Mouse (Mus musculus): Measurements from ENCODE around the gene Lamtor2. TPM values are rescaled to one million over a fixed set of nuclear protein-coding genes. Genes with fewer than 3 reads are reported as not detected.

Gene Lamtor2
- total and polyA plus RNA-seq, 3 experiments, result 94.3 to 118 (median 104) TPM

DNA sequence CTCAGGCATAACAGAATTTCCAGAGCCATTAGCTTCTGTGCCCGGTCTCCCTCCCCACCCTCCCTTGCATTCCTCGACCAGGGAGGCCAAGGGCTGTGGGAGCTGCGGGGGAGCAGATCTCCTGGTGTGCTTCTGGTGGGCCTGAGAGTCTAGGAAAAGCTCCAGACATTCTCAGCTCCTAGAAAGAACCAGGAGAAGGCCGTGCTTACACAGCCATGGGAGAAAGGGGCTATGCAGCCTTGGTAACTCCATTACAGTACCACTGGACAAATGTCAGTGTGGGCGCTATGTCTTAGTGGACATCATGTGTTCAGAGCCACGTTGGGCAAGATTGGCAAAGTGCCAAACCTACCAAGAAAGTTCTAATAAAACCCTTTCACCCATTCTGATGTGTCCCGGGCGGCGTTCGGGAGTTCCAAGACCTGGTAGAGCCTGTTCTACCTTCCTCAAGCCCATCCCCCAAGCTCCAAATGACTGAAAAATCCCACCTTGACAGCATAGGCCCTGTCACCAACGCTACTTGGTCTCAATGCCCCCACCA lies 50.8 kb downstream of the Lamtor2 start:
- Histone ChIP-seq H3K79me2 (replicated peaks; ENCODE audit: control insufficient read depth, insufficient read depth, low read length) (peaks cover 6% of the 10 kb centered on the region; the same call in 1 of the 2 replicates), H3K27me3 (ENCODE audit: control insufficient read depth, insufficient read depth, low read length) (no peaks in the 10 kb centered on the region), H3K4me3 (peak overlapping the region; percentile 87), H3K36me3 (ENCODE audit: control insufficient read depth, insufficient read depth, low read length) (peaks cover 6% of the 10 kb centered on the region), H3K27ac (peak overlapping the region; percentile 94), H3K9ac (ENCODE audit: low read depth, low read length) (peak overlapping the region; percentile 88), H3K4me1 (ENCODE audit: control insufficient read depth, insufficient read depth, low read length) (peaks cover 12% of the 10 kb centered on the region)
- 4% methylated on average over 11 of the region's 11 CpGs for WGBS
- peak in 1 of 2 experiments; percentile 63 for DNase-seq
- intact Hi-C loops (cut with DNase I), result no loop called here
- TF ChIP-seq POLR2A (IDR thresholded peaks at IDR 0.05; ENCODE audit: insufficient read depth, low read depth, low read length) (no peak), EP300 (IDR thresholded peaks at IDR 0.05; ENCODE audit: insufficient read depth, low read depth, low read length) (0 out of 2 replicates have a peak, but pooled peaks have one; percentile 23)

DNA sequence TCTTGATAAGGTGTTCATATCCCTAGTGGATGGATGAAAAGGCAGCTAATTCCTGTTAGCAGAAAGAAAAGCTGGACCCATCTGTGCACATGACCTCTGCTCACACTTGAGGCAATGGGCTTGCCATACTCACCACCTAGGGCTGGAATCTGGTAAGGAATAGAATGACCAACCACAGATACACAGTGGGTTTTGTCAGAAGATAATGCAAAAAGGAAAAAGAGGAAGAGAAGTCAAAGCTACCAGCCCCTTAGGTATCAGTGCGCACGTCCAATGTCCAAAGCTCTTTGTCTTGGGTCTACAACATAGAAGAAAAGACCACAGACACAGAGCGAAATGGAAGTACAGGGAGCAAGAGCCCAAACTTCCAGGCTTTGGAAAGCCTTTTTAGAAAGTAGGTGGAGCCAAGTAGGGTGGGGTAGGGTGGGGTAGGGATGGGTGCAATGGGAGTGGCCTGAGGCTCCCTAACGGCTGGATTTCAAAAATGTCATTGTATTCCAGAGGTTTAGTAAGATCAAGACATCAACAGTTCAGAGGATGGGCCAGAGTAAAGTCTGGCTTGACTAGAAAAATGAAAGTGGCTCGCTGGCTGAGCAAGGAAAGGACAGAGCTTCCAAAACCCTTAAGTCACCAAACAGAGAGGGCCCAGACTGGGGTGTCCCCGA lies 51.4 kb downstream of the Lamtor2 start:
- TF ChIP-seq POLR2A (IDR thresholded peaks at IDR 0.05; ENCODE audit: insufficient read depth, low read depth, low read length) (peak; percentile 41; the same call in 1 of the 2 replicates), EP300 (IDR thresholded peaks at IDR 0.05; ENCODE audit: insufficient read depth, low read depth, low read length) (no peak)

GRCm38 (mm10) chr3:88500655-88501365 lies 52.1 kb downstream of the Lamtor2 start:
- H3K27ac ChIP-seq, result peak overlapping the region; percentile 94
- TF ChIP-seq POLR2A (IDR thresholded peaks at IDR 0.05; ENCODE audit: insufficient read depth, low read depth, low read length), result no peak
- TF ChIP-seq EP300 (IDR thresholded peaks at IDR 0.05; ENCODE audit: insufficient read depth, low read depth, low read length), result no peak
- TF ChIP-seq CTCF (IDR thresholded peaks at IDR 0.05), result no peak
- H3K27me3 ChIP-seq (ENCODE audit: control insufficient read depth, insufficient read depth, low read length), result no peaks in the 10 kb centered on the region
- peaks cover 12% of the 10 kb centered on the region for H3K36me3 ChIP-seq (ENCODE audit: control insufficient read depth, insufficient read depth, low read length)
- WGBS, result 36% methylated on average over 4 of the region's 4 CpGs
- peaks cover 6% of the 10 kb centered on the region; the same call in 1 of the 2 replicates for H3K79me2 ChIP-seq (replicated peaks; ENCODE audit: control insufficient read depth, insufficient read depth, low read length)
- intact Hi-C loops (cut with DNase I), result no loop called here
- peak overlapping the region; percentile 87 for H3K4me3 ChIP-seq
- H3K9ac ChIP-seq (ENCODE audit: low read depth, low read length), result 0 out of 2 replicates have a peak overlapping the region, but pooled peaks have one; percentile 28
- no peak for DNase-seq
- peaks cover 17% of the 10 kb centered on the region for H3K4me1 ChIP-seq (ENCODE audit: control insufficient read depth, insufficient read depth, low read length)

More for the DNA sequence above, 51.4 kb downstream of the Lamtor2 start:
- peaks cover 14% of the 10 kb centered on the region for H3K4me1 ChIP-seq (ENCODE audit: control insufficient read depth, insufficient read depth, low read length)
- peak overlapping the region; percentile 88 for H3K9ac ChIP-seq (ENCODE audit: low read depth, low read length)
- WGBS, result 32% methylated on average over 6 of the region's 6 CpGs
- H3K4me3 ChIP-seq, result peak overlapping the region; percentile 87
- H3K79me2 ChIP-seq (replicated peaks; ENCODE audit: control insufficient read depth, insufficient read depth, low read length), result peaks cover 6% of the 10 kb centered on the region; the same call in 1 of the 2 replicates
- peaks cover 7% of the 10 kb centered on the region for H3K36me3 ChIP-seq (ENCODE audit: control insufficient read depth, insufficient read depth, low read length)
- DNase-seq, result no peak
- no peaks in the 10 kb centered on the region for H3K27me3 ChIP-seq (ENCODE audit: control insufficient read depth, insufficient read depth, low read length)
- H3K27ac ChIP-seq, result peak overlapping the region; percentile 94
- intact Hi-C loops (cut with DNase I), result no loop called here

DNA sequence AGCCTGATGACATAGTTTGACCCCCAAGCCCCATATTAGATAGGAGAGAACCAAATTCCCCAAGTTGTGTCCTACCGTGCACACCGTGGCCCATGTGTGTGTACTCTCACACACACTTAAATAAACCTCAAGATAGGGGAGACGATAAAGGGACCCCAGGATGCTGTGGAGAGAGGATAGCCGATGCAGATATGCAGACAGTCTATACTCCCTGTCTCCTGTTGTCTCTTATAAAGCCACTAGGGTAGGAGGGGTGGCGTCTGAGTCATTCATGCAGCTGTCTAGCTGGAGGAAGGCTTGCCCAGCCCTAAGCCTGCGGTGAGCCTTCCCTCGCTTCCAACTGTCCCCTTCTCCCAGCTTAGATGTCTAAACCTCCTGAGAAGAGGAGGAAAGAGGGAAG lies 52.8 kb downstream of the Lamtor2 start:
- H3K27me3 ChIP-seq (ENCODE audit: control insufficient read depth, insufficient read depth, low read length), result no peaks in the 10 kb centered on the region
- intact Hi-C loops (cut with DNase I), result no loop called here
- H3K9ac ChIP-seq (ENCODE audit: low read depth, low read length), result no peak overlapping the region
- H3K4me3 ChIP-seq, result no peak overlapping the region
- no peak overlapping the region; the same call in 1 of the 2 replicates for H3K27ac ChIP-seq
- H3K4me1 ChIP-seq (ENCODE audit: control insufficient read depth, insufficient read depth, low read length), result peaks cover 23% of the 10 kb centered on the region
- TF ChIP-seq POLR2A (IDR thresholded peaks at IDR 0.05; ENCODE audit: insufficient read depth, low read depth, low read length) (no peak), CTCF (IDR thresholded peaks at IDR 0.05) (no peak), EP300 (IDR thresholded peaks at IDR 0.05; ENCODE audit: insufficient read depth, low read depth, low read length) (no peak)
- peaks cover 18% of the 10 kb centered on the region for H3K36me3 ChIP-seq (ENCODE audit: control insufficient read depth, insufficient read depth, low read length)
- DNase-seq, result no peak
- 62% methylated on average over 7 of the region's 7 CpGs for WGBS
- peaks cover 6% of the 10 kb centered on the region; the same call in 1 of the 2 replicates for H3K79me2 ChIP-seq (replicated peaks; ENCODE audit: control insufficient read depth, insufficient read depth, low read length)

Small RNA genes lying within 50 kb of the gene (microRNA-seq; reads per million reads assigned to microRNA genes)
- 0 reads per million in 2 experiments for gene Mir1905

Other genes starting within 250 kb of the Lamtor2 start
- 10 to 100 TPM; 75.6 to 80.9 TPM for gene Glmp, start 228.1 kb downstream of the Lamtor2 start, total RNA-seq (2021)
- 98.0 and 105 TPM in 2 replicates for gene Glmp, start 228.1 kb downstream of the Lamtor2 start, polyA plus RNA-seq (2012; rRNA removed)
- gene Tmem79, start 216.9 kb downstream of the Lamtor2 start, total RNA-seq (2021), result 1 to 10 TPM; 1.6 to 1.7 TPM
- 2.3 and 3.5 TPM in 2 replicates for gene Tmem79, start 216.9 kb downstream of the Lamtor2 start, polyA plus RNA-seq (2012; rRNA removed)
- 10 to 100 TPM; 42.7 to 45.8 TPM for gene Smg5, start 216.8 kb downstream of the Lamtor2 start, total RNA-seq (2021)
- gene Smg5, start 216.8 kb downstream of the Lamtor2 start, polyA plus RNA-seq (2012; rRNA removed), result 44.4 and 66.9 TPM in 2 replicates
- under 1 TPM; 0.44 to 0.57 TPM for gene Paqr6, start 188.5 kb downstream of the Lamtor2 start, total RNA-seq (2021)
- gene Paqr6, start 188.5 kb downstream of the Lamtor2 start, polyA plus RNA-seq (2012; rRNA removed), result 5.0 and 7.5 TPM in 2 replicates
- not detected for gene Bglap3, start 180.3 kb downstream of the Lamtor2 start, total RNA-seq (2021)
- not detected in 2 replicates for gene Bglap3, start 180.3 kb downstream of the Lamtor2 start, polyA plus RNA-seq (2012; rRNA removed)
- gene Bglap2, start 174.4 kb downstream of the Lamtor2 start, total RNA-seq (2021), result not detected
- gene Bglap2, start 174.4 kb downstream of the Lamtor2 start, polyA plus RNA-seq (2012; rRNA removed), result 0.84 and 0.85 TPM in 2 replicates
- gene Bglap, start 168.6 kb downstream of the Lamtor2 start, total RNA-seq (2021), result not detected
- not detected in 2 replicates for gene Bglap, start 168.6 kb downstream of the Lamtor2 start, polyA plus RNA-seq (2012; rRNA removed)
- gene Pmf1, start 142.7 kb downstream of the Lamtor2 start, total RNA-seq (2021), result 10 to 100 TPM; 12.4 to 15.9 TPM
- gene Pmf1, start 142.7 kb downstream of the Lamtor2 start, polyA plus RNA-seq (2012; rRNA removed), result 20.8 and 22.3 TPM in 2 replicates
- 10 to 100 TPM; 11.9 to 14.6 TPM for gene Slc25a44, start 127.9 kb downstream of the Lamtor2 start, total RNA-seq (2021)
- 19.1 and 25.9 TPM in 2 replicates for gene Slc25a44, start 127.9 kb downstream of the Lamtor2 start, polyA plus RNA-seq (2012; rRNA removed)
- 1 to 10 TPM; 3.2 to 3.3 TPM for gene Sema4a, start 91.9 kb downstream of the Lamtor2 start, total RNA-seq (2021)
- 8.5 and 9.5 TPM in 2 replicates for gene Sema4a, start 91.9 kb downstream of the Lamtor2 start, polyA plus RNA-seq (2012; rRNA removed)
- 100 to 1,000 TPM; 117 to 138 TPM for gene Lmna, start 43.1 kb downstream of the Lamtor2 start, total RNA-seq (2021)
- 67.3 and 85.2 TPM in 2 replicates for gene Lmna, start 43.1 kb downstream of the Lamtor2 start, polyA plus RNA-seq (2012; rRNA removed)
- gene Mex3a, start 20.7 kb downstream of the Lamtor2 start, total RNA-seq (2021), result under 1 TPM; 0.42 to 0.45 TPM
- gene Mex3a, start 20.7 kb downstream of the Lamtor2 start, polyA plus RNA-seq (2012; rRNA removed), result 0.27 and 0.59 TPM in 2 replicates
- gene Rab25, start 4.8 kb downstream of the Lamtor2 start, total RNA-seq (2021), result not detected
- 2.2 TPM in 1 of 2 replicates, not detected in the other for gene Rab25, start 4.8 kb downstream of the Lamtor2 start, polyA plus RNA-seq (2012; rRNA removed)
- 10 to 100 TPM; 70.1 to 76.5 TPM for gene Ubqln4, start 684 bp upstream of the Lamtor2 start, total RNA-seq (2021)
- gene Ubqln4, start 684 bp upstream of the Lamtor2 start, polyA plus RNA-seq (2012; rRNA removed), result 69.3 and 86.7 TPM in 2 replicates
- 10 to 100 TPM; 65.3 to 67.6 TPM for gene Ssr2, start 22.8 kb upstream of the Lamtor2 start, total RNA-seq (2021)
- 80.0 and 115 TPM in 2 replicates for gene Ssr2, start 22.8 kb upstream of the Lamtor2 start, polyA plus RNA-seq (2012; rRNA removed)
- 10 to 100 TPM; 37.3 to 37.5 TPM for gene Arhgef2, start 52.9 kb upstream of the Lamtor2 start, total RNA-seq (2021)
- gene Arhgef2, start 52.9 kb upstream of the Lamtor2 start, polyA plus RNA-seq (2012; rRNA removed), result 51.0 and 53.4 TPM in 2 replicates
- not detected for gene Rxfp4, start 100.1 kb upstream of the Lamtor2 start, total RNA-seq (2021)
- gene Rxfp4, start 100.1 kb upstream of the Lamtor2 start, polyA plus RNA-seq (2012; rRNA removed), result 0.41 TPM in 1 of 2 replicates, not detected in the other
- 10 to 100 TPM; 24.9 to 25.7 TPM for gene Khdc4, start 132.7 kb upstream of the Lamtor2 start, total RNA-seq (2021)
- gene Khdc4, start 132.7 kb upstream of the Lamtor2 start, polyA plus RNA-seq (2012; rRNA removed), result 29.9 and 46.1 TPM in 2 replicates
- 10 to 100 TPM; 57.0 to 66.6 TPM for gene Rit1, start 163.8 kb upstream of the Lamtor2 start, total RNA-seq (2021)
- 98.3 and 112 TPM in 2 replicates for gene Rit1, start 163.8 kb upstream of the Lamtor2 start, polyA plus RNA-seq (2012; rRNA removed)
- 1 to 10 TPM; 6.6 to 7.9 TPM for gene Syt11, start 222.1 kb upstream of the Lamtor2 start, total RNA-seq (2021)
- gene Syt11, start 222.1 kb upstream of the Lamtor2 start, polyA plus RNA-seq (2012; rRNA removed), result 10.2 and 18.2 TPM in 2 replicates

Measured in heart, adult 2 months (tissue).